ENCODE assay signal across 15 mouse cellular contexts in the genomic region with DNA sequence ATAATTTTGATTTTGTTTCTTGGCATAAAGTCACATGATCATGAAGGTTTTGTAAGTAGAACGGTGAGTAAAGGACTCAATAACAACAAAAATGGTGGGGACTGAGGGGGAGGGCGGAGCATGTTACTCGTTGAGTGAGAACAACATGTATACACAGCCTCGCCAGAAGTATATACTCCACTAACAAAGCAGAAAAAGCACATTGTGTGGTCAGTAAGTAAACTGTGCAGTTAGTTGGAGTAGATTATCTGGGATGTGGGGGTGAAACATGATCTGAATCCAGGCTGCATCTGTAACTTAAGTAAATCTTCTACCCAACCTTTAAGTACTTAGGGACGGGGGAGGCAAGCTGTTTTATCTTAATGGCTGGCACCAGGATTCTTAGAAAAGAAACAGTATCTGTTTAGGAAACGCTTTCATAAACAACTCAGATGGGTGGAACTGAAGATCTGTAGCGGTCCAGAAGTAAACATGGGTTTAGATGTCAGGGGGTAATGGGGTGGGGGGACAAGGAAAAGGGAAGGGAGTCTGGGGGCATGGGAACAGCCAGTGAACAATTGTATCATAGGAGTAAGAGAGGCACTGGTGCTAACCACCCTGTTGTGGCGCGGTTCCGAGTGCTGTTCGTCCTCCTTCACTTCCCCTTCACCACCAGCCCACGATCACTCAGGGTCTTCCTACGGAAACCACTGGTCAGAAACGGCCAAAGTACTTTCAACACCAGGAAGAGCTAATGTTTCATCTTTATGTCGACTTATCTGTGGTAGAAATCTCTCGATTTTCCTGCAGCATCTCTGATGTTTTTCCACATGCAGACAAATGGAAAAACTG. TPM values are rescaled to one million over a fixed set of nuclear protein-coding genes. Genes with fewer than 3 reads are reported as not detected.
"Had no signal": no experiment of that assay in that cellular context is flagged by ENCODE, and none has a peak within 500 bp of the region (broad histone marks: within the 10 kb centered on the region; RNA-seq: fewer than 3 reads in every experiment).

No protein-coding gene starts in this region.

- H3K4me3 ChIP-seq: limb, embryonic 10.5 days; liver, embryonic 15.5 days; midbrain, embryonic 13.5 days; myocyte; neural tube, embryonic 15.5 days had no signal

- H3K4me2 ChIP-seq: liver, embryonic 11.5 days; liver, embryonic 15.5 days; midbrain, embryonic 13.5 days; neural tube, embryonic 15.5 days had no signal

- H3K9me3 ChIP-seq: limb, embryonic 10.5 days; liver, embryonic 15.5 days; midbrain, embryonic 13.5 days; neural tube, embryonic 15.5 days had no signal

- DNase-seq: kidney, adult 11 months; kidney, postnatal 10 days; lung, adult 2 months; lung, postnatal 10 days; right cerebral cortex, adult 18-20 months; right cerebral cortex, postnatal 25 days; thymus, postnatal 4 days had no signal

- H3K9ac ChIP-seq: liver, embryonic 15.5 days; midbrain, embryonic 13.5 days; neural tube, embryonic 15.5 days had no signal

- ATAC-seq: midbrain, embryonic 13.5 days had no signal

- H3K36me3 ChIP-seq: limb, embryonic 10.5 days; liver, embryonic 15.5 days; midbrain, embryonic 13.5 days; neural tube, embryonic 15.5 days had no signal

- H3K4me1 ChIP-seq: liver, embryonic 15.5 days; midbrain, embryonic 13.5 days; neural tube, embryonic 15.5 days had no signal

- H3K27me3 ChIP-seq: liver, embryonic 15.5 days; midbrain, embryonic 13.5 days; neural tube, embryonic 15.5 days had no signal

- H3K27ac ChIP-seq: limb, embryonic 10.5 days; liver, embryonic 15.5 days; macrophage; midbrain, embryonic 13.5 days; neural tube, embryonic 15.5 days; stomach, postnatal 0 days had no signal

RNA-seq across cellular contexts. Expression of gene Frzb, which starts 18.8 kb away (rescaled TPM):
- polyA plus RNA-seq: macrophage had no signal
